Mouse (Mus musculus) cerebral cortex, adult 2 months (tissue): Measurements from ENCODE around the gene Gsk3b.

Experiments
- WGBS: fragments of 180-500 bp; shearing (Covaris S2); methylation state at CpG from one replicate; pipeline ENCODE4 v1.1.7; 2018; 5-methylcytosine and 5-hydroxymethylcytosine counted together

Gene Gsk3b

DNA sequence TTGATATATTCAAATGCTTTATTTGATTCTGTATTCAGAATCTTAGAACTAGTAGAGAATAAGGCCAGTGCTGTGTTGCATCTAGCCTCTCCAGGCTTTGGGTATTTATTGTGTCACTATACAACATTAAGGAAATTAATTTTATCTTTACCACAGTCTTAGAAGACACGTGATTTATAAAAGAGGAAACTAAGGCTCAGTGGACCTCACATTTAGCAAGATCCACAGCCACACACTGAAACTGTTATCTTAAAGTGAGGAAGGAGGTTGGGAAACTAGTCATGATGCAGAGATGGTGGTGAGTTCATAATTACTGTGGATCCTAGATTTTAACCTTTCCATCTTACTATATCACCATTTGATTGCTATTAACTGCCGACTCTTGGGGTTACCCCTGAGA is 16.7 kb downstream of the Gsk3b start:
- WGBS = 56% methylated on average over 2 of the region's 2 CpGs

DNA sequence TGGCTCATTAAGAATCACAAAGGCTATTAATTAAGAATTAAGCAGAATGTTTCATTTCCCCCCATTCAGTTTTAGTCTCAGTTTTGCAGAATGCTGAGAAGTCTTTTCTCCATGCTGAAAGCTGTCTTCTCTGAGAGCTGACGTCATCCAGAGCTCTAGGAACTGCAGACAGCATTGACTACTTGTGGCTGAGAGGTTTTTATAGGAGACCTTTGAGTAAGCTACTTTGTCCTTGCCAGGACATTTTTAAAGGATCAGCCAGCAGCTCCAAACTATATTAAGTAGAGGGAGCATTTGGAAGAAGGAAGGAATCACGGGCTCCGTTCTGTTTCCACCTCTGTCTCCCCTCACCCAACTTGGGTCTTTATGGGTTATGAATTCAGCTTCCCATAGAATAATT is 17.7 kb downstream of the Gsk3b start:
- 31% methylated on average over 3 of the region's 3 CpGs for WGBS

DNA sequence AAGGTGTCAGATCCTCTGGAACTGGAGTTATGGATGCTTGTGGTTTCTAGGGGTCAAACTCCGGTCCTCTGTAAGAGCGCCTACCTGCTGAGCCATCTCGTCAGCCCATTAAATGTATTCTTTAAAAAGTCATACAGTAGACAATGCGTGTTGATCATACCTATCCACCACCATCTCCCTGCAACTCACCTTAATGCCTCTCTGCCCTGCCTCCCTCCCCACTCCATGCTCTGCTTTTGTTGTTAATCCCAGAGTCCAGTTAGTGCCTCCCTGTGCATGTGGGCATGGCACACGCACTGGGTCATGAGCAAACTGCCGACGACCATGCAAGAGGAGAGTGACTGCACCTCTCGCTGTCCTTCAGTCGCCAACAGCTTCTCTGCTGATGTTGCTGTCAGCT is 21.2 kb downstream of the Gsk3b start:
- 66% methylated on average over 9 of the region's 9 CpGs for WGBS

DNA sequence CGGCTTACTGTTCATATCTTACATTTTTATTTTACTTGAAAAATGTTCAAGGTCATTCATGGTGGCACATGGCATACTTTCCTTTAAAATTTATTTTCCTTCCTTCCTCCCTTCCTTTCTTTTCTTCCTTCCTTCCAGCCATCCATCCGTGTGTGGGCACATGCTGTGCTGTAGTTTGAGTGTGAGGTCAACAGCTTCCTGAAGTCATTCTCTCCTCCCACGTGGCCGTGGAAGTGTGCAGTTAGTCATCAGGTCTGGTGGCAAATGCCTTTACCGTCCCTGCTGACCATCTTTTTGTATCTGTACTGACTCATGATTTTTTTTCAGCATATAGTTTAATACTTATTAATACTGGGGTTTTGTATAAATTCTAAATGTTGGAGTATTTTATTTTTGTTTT is 21.8 kb downstream of the Gsk3b start:
- WGBS = 21% methylated on average over 5 of the region's 5 CpGs

DNA sequence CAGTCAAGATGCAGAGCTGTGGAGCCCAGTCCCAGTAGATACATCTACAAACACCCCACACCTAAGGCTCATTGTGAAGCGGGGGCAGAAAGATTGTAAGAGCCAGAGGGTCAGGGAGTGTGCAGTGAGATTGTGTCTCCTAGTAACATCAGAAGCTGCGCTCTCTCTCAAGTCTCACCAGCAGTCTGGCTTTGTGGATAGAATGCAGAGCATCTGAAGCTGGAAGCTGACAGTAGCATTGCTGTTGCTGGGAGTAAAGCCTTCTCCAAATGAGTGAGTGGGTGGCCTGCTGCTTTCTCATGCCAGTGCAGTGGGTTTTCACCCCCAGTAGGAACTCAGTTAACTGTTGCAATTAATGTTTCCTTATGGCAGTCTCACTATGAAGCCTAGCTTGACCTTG is 25.3 kb downstream of the Gsk3b start:
- WGBS = 57% methylated on average over 2 of the region's 2 CpGs

DNA sequence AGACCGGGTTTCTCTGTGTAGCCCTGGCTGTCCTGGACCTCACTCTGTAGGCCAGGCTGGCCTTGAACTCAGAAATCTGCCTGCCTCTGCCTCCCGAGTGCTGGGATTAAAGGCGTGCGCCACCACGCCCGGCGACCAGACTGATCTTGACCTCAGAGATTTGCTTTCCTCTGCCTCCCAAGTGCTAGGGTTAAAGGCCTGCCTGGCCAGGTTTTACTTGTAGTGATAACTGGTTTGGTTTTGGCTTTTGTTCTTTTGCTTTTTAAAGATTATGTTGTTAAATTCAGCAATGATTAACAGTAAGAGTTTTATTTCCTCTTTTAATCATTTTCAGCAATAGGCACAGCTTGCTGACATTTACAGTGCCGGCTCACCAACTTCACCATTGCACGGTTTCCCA is 29.1 kb downstream of the Gsk3b start:
- 86% methylated on average over 9 of the region's 9 CpGs for WGBS

DNA sequence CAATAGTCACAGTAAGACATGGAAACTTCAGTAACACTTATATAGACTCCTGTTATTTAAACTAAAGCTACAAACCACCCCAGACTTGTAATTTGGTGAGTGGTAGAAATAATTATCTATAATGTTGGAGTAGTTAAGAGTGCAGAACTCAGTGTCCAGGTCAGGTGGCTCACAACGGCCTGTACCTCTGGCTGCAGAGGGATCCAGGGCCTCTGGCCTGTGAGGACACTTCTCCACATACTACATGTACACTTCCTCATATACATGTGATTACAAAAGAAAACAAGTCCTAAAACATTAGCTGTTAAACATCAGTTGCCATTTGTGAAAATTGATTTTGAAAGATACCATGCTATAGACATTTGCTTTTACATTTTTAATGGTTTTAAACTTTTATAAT is 29.9 kb downstream of the Gsk3b start:
- 71% methylated on average over 1 of the region's 1 CpGs for WGBS

DNA sequence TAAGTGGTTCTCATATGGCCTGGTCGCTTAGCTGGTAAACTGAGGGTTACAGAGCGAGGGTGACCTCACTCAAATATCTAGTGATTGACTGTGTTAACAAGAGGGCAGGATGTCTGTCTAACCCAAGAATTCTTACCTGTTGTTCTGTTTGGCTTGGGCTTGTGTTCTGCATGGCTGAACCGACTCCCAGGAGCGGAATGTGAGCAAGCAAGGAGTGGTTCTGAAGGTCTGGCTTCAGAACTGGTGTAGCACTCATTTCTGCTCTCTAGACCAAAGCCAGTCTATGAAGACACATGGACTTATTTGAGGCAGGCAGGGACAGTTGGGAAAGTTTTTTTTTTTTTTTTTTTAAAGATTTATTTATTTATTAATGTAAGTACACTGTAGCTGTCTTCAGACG is 30.5 kb downstream of the Gsk3b start:
- WGBS = 90% methylated on average over 5 of the region's 5 CpGs

DNA sequence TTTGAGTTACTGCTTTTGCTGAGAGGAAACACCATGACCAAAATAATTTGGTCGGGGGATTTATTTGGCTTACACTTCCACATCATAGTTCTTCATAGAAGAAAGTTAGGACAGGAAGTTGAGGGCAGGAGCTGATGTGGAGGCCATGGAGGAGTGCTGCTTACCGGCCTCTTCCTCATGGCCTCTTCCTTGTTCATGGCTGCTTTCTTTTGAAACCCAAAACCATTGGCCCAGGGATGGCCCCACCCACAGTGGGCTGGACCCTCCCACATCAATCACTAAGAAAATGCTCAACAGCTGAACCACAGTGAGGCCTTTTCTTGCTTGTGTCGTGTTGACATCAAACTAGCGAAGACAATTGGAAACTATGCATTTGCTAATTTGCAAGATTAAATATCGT is 40.4 kb downstream of the Gsk3b start:
- 73% methylated on average over 5 of the region's 5 CpGs for WGBS

DNA sequence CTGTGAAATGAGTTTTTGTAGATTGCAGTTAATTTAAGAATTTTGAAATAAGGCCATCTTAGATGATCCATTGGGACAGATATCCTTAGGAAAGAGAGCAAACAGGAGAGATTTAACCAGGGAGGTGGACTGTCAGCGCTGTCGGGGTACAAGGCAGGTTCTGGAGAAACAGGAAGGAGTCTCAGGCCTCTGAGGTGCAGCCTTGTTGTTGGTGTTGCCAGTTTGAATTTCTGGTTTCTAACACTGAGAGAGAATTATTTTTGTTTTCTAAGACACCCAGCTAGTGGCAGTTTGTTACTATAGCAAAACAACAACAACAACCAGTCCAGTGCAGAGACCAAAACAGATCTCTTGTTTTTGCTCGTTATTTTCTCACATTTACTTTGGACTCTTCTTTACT is 42.2 kb downstream of the Gsk3b start:
- 51% methylated on average over 3 of the region's 3 CpGs for WGBS

DNA sequence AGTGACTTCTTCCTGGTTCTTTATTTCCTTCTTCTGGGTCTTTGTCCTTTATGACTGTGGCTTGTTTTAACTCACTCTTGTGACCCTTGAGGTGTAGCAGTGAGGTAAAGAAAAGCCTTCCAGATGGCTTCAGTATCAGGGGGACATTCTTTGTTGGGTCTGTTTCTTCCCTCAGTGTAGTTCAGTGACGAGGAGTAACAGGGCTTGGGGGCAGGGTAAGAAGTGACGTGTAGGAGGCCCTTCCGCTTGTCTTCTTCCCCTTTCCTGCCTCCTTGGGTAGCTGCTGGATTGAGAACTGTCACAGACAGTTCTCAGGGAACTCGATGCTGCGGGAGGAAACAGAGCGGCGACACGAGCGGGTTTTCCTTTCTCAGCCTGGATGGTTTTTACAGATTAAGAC is 43.0 kb downstream of the Gsk3b start:
- 16% methylated on average over 9 of the region's 9 CpGs for WGBS

DNA sequence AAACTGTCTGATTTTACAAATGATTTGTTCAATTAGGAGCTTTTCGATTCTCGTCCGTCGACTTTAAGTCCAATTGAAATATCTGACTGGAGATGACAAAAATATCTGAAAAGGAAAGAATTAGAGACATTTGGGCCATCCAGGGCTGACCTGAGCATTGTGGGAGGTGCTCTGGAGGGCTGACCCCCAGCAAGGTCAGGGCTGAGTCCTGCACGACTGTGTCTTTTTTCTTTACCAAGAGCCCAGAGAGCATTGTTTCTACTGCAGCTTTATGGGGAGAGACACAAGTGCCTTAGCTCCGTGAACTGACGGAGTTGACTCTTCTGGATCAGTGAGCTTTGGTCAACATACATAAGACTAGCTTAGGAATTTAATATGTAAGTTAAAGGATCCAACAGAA is 43.4 kb downstream of the Gsk3b start:
- 52% methylated on average over 7 of the region's 7 CpGs for WGBS

DNA sequence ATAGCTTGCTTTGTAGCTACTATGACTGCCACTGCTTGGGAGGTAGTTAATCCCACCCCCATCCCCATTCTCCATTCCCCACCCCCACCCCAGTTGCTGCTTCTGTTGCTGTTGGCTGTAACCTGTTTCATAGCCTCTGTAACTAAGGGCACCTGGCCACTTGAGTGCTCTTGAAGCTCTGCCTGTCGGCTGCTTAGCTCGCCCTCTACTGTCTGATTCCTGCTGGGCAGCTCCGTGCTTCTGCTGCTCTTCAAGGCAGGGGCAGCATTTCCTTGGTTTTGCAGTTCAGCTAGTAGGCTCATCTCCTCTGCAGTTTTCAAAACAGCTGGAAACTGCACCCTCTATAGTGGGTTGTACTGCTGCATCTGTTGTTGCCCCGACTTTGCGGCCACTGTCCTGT is 48.5 kb downstream of the Gsk3b start:
- WGBS = 39% methylated on average over 5 of the region's 5 CpGs

DNA sequence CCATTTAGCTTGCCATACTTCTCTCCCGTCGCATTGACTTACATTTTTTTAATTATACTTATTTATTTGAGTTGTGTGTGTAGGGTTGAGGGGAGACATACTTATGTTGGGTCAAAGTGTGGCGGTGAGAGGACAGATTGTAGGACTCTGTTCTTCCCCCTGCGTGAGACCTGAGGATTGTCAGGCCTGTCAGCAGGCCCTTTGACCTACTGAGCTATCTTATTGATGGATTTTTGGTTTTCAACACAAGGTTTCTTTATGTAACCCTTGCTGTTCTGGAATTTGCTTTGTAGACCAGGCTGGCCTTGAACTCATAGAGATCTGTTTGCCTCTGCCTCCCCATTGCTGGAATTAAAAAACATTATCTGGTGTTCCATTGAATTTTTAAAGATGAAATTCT is 56.1 kb downstream of the Gsk3b start:
- 93% methylated on average over 4 of the region's 4 CpGs for WGBS

DNA sequence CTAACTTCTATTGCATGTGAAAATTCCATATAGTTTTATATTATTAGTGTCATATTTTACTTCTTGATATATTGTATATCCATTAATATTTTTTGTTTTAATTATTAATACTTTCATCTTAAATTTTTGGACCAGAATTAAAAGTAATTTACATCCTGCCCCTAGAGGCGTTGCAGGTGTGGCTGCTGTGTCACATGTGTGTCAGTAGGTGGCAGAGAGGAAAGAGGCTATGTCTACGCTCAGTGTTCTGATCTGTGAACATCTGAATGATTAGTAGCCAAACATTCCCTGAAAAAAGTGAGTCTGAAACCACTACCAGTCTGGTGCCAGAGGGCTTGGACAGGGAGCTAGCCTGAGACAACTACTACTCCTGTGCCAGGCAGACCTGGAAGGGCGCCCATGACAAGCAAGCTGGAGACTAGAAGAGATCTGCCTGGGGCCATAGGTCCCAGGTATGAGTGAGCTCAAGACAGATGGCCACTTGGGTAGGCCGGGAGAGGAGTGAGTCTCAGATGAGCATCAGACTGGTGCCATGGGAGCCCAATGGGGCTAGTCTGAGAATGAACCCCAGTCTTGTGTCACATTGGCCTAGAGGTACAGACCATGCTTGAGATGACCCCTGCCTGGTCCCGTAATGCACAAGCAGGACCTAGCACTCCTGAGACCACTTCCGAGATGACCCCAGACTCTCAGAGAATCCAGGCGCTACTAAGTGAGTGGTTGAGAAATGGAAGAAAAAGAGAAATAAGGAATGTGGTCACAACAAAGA is 69.2 kb downstream of the Gsk3b start:
- 90% methylated on average over 7 of the region's 7 CpGs for WGBS

DNA sequence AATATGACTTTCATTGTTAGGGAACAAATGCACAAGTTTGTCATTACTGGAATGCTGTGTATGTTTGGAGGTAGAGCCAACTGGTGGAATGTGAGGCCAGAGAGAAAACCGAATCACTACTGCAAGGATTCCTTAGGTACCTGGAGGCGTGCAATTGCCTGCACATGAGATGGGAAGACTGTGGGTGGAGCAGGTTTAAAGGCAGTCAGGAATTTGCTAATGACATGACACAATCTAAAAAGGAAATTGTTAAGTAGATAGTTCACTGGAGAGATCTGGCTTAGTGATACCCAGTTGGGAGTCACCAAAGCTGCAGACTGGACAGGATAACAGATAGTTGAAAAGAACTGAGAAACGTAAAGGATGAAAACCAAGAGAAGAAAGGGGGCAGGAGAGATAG is 73.2 kb downstream of the Gsk3b start:
- 59% methylated on average over 3 of the region's 3 CpGs for WGBS

DNA sequence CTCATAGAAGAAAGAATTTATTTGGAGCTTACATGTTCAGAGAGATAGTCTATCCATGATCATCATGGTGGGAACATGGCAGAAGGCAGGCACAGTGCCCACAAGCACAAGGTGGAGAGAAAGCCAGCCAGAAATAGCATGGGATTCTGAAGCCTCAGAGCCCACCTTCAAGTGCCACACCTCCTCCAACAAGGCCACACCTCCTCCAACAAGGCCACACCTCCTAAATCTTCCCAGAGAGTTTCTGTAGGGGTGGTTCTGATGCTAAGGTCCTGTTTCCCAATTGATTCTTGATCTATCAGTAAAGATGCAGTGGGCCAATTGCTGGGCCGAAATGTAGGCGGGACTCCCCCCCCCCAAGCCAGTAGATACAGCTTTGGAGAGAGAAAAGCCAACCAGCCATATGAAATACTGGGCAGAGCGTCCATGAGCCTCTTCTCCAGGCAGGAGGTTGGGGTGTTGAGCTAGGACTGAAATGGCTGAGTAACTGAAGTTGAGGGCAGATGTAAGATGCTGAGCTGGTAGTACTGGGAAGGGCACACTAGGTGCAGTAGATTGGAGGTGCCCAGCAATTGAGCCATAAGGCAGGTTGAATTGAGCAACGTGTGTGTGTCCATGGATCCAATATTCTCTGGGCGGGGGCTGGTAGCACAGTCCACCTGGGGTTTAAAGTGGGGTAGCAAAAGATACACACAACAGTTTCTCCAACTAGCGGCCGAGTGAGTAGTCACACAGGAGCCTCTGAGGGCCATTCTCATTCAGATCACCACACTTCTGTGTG is 76.2 kb downstream of the Gsk3b start:
- 92% methylated on average over 7 of the region's 7 CpGs for WGBS

DNA sequence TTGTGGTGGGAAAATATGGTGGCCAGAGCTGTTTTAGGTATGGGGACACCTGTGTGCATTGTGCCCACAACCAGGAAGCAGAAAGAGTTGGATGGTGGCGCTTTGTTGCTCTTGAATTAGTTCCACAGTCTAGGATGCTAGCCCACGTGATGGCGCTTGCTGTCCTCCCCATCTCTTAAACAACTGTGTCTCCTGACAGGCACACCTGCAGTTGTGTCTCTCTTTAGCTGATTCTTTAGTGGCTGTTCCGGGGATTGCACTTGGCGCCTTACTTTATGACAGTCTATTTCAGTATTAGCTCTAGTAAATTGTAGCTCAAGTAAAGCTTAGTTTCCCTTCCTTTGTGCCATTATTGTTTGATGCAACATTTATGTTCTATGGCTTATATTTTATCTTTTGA is 80.2 kb downstream of the Gsk3b start:
- WGBS = 89% methylated on average over 5 of the region's 5 CpGs

DNA sequence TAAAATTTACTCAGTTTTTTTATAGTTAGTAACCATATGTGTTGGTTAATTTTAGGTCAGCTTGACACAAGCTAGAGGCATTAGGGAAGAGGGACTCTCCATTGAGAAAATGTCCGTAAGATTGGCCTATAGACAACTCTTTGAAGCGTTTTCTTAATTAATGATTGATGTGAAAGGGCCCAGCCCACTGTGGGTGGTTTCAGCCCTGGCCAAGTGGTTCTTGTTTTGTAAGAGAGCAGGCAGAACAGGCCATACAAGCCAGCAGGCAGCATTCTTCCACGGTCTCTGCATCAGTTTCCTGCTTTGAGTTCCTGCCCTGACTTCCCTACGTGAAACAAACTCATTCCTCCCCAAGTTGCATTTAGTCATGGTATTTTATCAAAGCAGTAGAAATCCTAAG is 90.3 kb downstream of the Gsk3b start:
- WGBS = 53% methylated on average over 4 of the region's 4 CpGs

DNA sequence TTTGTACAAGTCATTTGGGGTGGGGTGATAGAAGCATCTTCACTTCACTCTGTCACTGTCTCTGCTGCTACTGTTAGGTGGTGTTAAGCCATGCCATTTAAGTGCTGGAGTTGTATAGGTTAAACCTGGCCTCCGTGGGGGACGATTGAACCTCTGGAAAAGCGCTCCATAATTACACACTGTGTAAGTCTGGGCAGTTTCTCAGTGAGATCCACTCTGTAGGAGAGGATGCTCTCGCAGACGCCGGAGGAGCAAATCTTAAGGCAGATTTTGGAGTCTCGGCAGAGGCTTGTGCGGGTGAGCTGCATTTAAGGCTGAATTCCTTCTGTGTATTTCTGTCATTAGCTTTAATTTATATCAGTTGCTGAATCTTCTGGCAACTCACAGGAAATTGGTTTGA is 92.6 kb downstream of the Gsk3b start:
- 52% methylated on average over 8 of the region's 8 CpGs for WGBS

DNA sequence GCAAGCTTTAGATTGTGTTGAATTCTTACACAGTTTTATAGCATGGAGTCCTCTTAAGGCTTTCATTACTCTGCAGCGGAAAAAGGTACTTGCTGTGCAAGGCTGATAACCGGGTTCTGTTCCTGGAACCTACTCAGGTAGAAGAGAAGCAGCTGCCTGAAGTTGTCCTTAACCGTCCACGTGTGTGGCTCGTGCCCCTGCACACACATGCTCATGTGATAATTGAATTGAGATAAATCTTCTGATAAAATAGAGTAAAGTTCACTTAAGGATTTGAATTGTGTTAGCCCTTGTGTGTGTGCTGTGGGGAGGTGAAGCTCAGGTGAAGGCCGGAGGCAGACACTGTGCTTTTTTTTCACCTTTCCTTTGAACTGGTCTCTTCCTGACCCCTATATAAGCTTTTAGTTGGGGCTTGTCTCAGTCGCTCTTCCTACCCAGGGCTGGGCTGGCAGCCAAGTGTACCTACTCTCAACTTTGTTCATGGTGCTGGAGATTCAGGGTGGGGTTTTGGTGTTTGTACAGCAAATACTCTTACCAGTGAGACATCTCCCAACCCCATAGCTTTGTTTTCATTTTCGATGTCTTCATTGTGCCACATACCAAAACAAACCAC is 96.0 kb downstream of the Gsk3b start:
- 79% methylated on average over 8 of the region's 8 CpGs for whole genome bisulfite sequencing

DNA sequence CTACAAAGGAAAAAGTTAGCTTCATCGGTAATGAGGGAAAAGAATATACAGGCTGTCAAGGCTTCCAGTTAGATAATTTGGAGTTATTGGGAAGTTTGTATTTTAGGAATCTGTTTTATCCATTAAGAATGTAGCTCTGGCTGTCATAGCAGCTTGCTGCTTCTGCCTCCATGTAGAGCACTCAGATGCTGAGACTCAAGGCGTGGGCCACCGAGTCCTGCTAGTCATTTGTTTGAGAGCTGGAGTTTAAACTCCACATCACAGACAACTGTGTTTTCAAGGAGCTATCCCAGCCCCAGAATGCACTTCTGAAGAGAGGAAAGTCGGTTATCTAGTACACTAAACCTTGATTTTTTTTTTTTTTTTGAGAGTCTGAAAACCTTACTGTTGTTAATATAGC is 101.2 kb downstream of the Gsk3b start:
- 62% methylated on average over 4 of the region's 4 CpGs for WGBS

DNA sequence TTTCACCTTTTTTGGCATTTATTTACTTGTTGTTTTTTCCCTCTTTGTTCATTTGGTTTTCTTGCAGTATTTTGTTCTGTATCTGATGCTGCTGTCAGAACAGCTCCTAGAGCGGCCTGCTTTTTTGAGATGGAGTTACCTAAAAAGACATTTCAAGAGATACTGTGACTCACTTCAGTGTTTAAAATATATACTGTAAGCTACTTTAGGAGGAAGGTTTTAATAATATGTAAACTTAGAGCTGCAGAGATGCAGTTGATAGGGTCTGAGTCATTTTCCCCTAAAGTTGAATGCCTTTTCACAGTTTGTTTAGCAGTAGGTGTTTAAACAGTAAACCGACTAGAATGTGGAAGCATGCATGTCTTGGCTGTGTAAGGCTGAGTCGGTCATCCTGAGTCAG is 101.7 kb downstream of the Gsk3b start:
- 52% methylated on average over 3 of the region's 3 CpGs for WGBS
